Mouse (Mus musculus) ES-Bruce4 (cell line): ENCODE data around the gene Ranbp17.

ENCODE experiments used
- CTCF ChIP-seq: IDR thresholded peaks from one replicate; pipeline ENCODE4 v1.8.1; 2011; ENCODE audit warnings: low read depth, low read length
- EP300 ChIP-seq: IDR thresholded peaks from 2 replicates; pipeline ENCODE4 v1.6.1; 2011; ENCODE audit warnings: low read depth, low read length; ENCODE audit not compliant: insufficient read depth
- POLR2A ChIP-seq: IDR thresholded peaks from one replicate; pipeline ENCODE4 v1.8.1; 2011; ENCODE audit warnings: low read length; ENCODE audit not compliant: insufficient read depth

DNA sequence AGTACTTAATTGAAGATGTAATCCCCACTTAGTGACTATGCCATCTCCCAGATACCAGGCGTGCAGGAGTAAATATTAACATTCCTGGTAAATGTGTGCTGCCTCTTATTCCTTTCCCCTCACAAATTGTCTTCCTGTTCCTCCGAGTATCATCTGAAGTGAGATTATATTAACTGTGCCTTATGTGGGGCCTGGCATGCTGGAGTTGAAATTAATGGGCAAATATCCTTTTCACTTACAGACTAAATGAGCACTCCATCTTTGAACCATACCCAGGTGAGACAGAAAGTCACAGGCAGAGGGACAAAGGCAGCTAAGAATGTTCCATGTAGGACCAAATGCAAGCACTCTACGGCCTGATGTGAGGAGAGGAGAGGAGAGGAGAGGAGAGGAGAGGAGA lies 337.8 kb downstream of the Ranbp17 start:
- TF ChIP-seq EP300 (no peak), CTCF (no peak), POLR2A (no peak)
